Mouse (Mus musculus): ENCODE measurements around the gene Slc38a3. TPM values are rescaled to one million over a fixed set of nuclear protein-coding genes. Genes with fewer than 3 reads are reported as not detected.

The Slc38a3 gene
- polyA plus RNA-seq, 1 experiment from 2014 or later = 3.5 TPM

DNA sequence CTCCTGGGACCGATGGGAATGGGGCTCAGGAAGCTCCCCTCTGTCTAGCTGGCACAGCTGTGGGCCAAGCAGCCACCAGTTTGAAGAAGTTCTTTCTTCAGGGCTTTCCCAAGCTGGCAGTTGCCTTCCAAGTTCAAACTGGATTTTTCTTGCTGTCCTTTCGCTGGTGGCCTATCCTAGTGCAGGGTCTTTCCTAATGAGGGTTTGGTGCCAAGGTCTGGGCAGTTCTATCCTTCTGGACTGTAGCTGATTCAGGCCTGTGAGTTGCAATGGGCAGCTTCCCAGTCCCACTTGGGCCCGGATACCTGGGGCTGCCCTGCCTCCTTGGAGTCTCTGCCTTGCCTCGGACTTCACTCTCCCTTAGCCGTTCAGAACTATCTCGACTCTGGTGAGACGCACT, 19.1 kb downstream of the Slc38a3 start:
- Histone ChIP-seq H3K36me3 (no peaks in the 10 kb centered on the region), H3K27ac (peak overlapping the region; percentile 37; the same call in 1 of the 2 replicates), H3K4me2 (no peak overlapping the region), H3K27me3 (no peaks in the 10 kb centered on the region), H3K9ac (replicated peaks) (0 out of 2 replicates have a peak overlapping the region, but pooled peaks have one; percentile 37), H3K4me3 (replicated peaks) (no peak overlapping the region), H3K9me3 (no peaks in the 10 kb centered on the region), H3K4me1 (replicated peaks) (peaks cover 20% of the 10 kb centered on the region)
- WGBS = 71% methylated on average over 7 of the region's 7 CpGs
- no peak for ATAC-seq (ENCODE audit: insufficient number of reproducible peaks, insufficient read depth, low FRiP score, low TSS enrichment, low read depth)

DNA sequence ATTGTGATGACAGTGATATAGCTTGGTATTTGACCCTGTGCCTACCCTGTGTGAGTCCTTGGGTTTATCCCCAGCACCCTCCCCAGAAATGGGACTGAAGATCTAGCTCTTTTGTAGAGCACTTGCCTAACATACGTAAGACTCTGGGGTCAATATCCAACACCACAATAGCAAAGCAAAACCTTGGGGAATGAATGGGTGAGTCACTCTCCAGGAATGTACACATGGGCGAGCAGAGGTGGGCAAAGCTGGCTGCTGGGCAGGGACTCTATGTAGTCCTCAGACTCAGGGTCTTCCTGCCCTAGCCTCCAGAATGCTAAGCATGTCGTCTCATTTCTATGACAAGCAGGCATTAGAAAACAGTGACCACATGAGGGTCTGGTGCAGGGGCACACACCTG, 20.6 kb downstream of the Slc38a3 start:
- Histone ChIP-seq H3K9me3 (no peaks in the 10 kb centered on the region), H3K36me3 (no peaks in the 10 kb centered on the region), H3K27ac (no peak overlapping the region), H3K9ac (replicated peaks) (no peak overlapping the region), H3K4me1 (replicated peaks) (peaks cover 25% of the 10 kb centered on the region), H3K4me2 (no peak overlapping the region), H3K27me3 (no peaks in the 10 kb centered on the region), H3K4me3 (replicated peaks) (no peak overlapping the region)
- no peak for ATAC-seq (ENCODE audit: insufficient number of reproducible peaks, insufficient read depth, low FRiP score, low TSS enrichment, low read depth)
- 79% methylated on average over 3 of the region's 3 CpGs for WGBS

DNA sequence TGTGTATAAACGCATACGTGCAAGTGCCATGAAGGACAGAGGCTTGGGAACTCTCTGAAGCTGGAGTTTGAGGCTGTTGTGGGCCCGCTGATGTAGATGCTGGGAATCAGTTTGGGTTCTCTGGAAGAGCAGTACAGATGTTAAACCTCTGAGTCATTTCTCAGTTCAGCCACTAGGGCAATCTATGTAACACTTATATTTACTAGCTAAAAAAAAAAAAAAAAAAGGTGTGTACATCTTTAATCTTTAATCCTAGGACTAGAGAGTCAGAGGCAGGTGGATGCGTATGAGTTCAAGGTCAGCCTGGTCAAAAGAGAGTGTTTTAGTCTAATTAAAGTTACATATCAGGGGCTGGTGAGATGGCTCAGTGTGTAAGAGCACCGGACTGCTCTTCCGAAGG, 22.4 kb downstream of the Slc38a3 start:
- no peaks in the 10 kb centered on the region for H3K9me3 ChIP-seq
- H3K36me3 ChIP-seq = no peaks in the 10 kb centered on the region
- H3K4me2 ChIP-seq = no peak overlapping the region
- no peaks in the 10 kb centered on the region for H3K27me3 ChIP-seq
- 77% methylated on average over 6 of the region's 6 CpGs for WGBS
- H3K4me3 ChIP-seq (replicated peaks) = no peak overlapping the region
- peaks cover 25% of the 10 kb centered on the region for H3K4me1 ChIP-seq (replicated peaks)
- no peak overlapping the region for H3K9ac ChIP-seq (replicated peaks)
- H3K27ac ChIP-seq = no peak overlapping the region
- ATAC-seq (ENCODE audit: insufficient number of reproducible peaks, insufficient read depth, low FRiP score, low TSS enrichment, low read depth) = no peak

DNA sequence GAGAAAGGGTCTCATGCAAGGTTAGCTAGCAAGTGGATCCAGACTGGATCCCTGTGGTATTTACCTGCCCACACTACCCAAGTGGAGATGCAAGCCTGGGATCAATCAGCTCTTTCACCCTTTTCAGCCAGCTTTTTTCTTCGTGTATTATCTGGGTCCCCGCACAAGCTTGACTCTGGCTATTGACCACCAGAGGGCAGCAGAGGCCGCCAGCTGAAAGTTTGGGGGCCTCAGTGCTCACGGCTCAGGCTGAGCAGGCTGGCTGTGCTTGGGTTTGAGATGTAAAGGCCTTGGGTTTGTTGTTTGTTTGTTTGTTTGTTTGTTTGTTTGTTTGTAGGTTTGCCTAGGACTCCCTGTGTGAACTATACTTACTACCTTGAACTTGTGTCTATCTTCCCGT, 23.8 kb downstream of the Slc38a3 start:
- no peak overlapping the region for H3K27ac ChIP-seq
- no peaks in the 10 kb centered on the region for H3K36me3 ChIP-seq
- H3K9ac ChIP-seq (replicated peaks) = no peak overlapping the region
- peak; percentile 77 for ATAC-seq (ENCODE audit: insufficient number of reproducible peaks, insufficient read depth, low FRiP score, low TSS enrichment, low read depth)
- H3K4me3 ChIP-seq (replicated peaks) = no peak overlapping the region
- H3K9me3 ChIP-seq = no peaks in the 10 kb centered on the region
- peaks cover 20% of the 10 kb centered on the region for H3K4me1 ChIP-seq (replicated peaks)
- peak overlapping the region; percentile 61; the same call in 1 of the 2 replicates for H3K4me2 ChIP-seq
- H3K27me3 ChIP-seq = no peaks in the 10 kb centered on the region
- 9% methylated on average over 5 of the region's 5 CpGs for WGBS

DNA sequence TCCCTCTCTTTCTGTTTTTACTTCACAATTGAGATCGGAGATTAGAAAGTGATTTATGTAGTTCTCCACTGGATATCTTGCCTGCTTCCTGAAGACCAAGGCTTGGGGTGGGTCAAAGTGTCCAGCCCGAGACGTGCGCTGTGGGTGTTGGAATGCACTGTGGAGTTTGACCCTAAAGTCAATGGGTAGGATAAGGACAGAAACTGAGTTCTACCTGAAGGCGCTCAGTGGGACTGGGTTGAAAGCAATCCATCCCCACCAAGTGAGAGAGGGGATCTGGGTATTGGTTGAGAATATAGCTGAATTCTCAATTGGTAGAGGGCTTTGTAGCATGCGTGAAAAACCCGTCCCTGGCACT, 24.2 kb downstream of the Slc38a3 start:
- Histone ChIP-seq H3K4me3 (replicated peaks) (no peak overlapping the region), H3K4me2 (peak overlapping the region; percentile 61), H3K4me1 (replicated peaks) (peaks cover 18% of the 10 kb centered on the region), H3K27me3 (no peaks in the 10 kb centered on the region), H3K36me3 (no peaks in the 10 kb centered on the region), H3K27ac (no peak overlapping the region), H3K9ac (replicated peaks) (0 out of 2 replicates have a peak overlapping the region, but pooled peaks have one; percentile 50), H3K9me3 (no peaks in the 10 kb centered on the region)
- WGBS = 49% methylated on average over 7 of the region's 7 CpGs
- ATAC-seq (ENCODE audit: insufficient number of reproducible peaks, insufficient read depth, low FRiP score, low TSS enrichment, low read depth) = peak; percentile 28; the same call in 1 of the 2 replicates

DNA sequence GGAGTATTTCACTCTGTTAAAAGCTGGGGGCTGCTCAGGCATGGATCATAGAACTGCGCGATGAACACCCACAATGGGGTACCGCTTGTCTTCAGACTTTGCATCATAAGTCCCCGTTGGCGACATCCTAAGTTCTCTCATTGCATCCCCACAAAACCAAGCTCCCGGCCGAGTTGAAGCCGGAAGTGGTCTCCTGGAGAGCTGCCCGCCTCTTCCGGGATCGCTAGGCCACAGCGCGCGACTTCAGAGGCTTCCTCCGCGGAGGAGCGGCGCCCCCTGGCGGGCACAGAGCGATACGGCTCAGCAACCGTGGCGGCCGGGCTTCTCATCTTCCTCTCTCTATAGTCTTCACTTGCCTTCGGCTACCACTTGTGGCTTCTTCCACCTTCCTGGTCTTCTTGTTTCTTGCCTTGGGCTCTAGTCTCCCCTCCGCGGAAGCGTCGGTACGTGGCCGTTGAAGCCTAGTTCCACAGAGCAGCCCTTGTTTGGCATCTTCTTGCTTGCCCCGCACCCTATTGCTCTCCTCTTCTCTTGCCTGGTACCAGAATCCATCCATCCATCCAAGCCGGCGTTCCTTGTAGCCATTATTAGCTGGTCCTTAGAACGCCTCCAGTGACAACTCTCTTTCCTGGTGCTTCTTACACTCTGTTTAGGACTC, 24.7 kb downstream of the Slc38a3 start:
- Histone ChIP-seq H3K4me1 (replicated peaks) (peaks cover 18% of the 10 kb centered on the region), H3K4me2 (peak overlapping the region; percentile 61), H3K9me3 (no peaks in the 10 kb centered on the region), H3K9ac (replicated peaks) (peak overlapping the region; percentile 50; the same call in 1 of the 2 replicates), H3K36me3 (no peaks in the 10 kb centered on the region), H3K27me3 (no peaks in the 10 kb centered on the region), H3K27ac (peak overlapping the region; percentile 47), H3K4me3 (replicated peaks) (peak overlapping the region; percentile 37)
- 5% methylated on average over 35 of the region's 35 CpGs for WGBS
- ATAC-seq (ENCODE audit: insufficient number of reproducible peaks, insufficient read depth, low FRiP score, low TSS enrichment, low read depth) = peak; percentile 39; the same call in 1 of the 2 replicates

DNA sequence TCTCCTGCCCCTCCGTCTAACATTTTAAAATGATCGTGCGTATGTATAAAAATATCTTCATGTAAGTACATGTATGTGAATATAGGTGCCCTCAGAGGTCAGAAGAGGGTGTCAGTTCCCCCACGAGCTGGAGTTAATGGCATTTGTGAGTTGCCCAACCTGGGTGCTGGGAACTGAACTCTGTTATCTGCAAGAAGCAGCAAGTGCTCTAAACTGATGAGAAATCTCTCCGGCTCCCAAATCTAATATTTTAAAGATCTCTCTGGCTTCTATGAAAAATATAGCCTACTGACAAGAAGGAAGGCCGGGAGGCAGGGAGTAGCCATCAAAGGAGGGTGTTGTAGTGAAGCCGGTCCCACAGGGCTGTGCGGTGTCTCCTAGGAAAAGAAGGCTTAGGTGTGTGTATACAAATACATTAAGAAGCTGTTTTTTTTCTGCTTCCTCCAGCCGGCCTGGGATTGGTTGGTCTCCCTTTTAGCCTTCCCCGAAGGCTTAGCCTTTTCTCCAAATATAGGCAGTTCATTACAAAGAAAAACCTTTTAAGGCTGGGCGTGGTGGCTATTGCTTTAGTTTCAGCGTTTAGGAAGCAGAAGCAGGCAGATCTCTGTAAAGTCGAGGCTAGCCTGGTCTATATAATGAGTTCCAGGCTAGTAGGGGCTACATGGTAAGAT, 25.7 kb downstream of the Slc38a3 start:
- Histone ChIP-seq H3K9me3 (no peaks in the 10 kb centered on the region), H3K36me3 (no peaks in the 10 kb centered on the region), H3K4me2 (peak overlapping the region; percentile 61), H3K4me1 (replicated peaks) (peaks cover 18% of the 10 kb centered on the region), H3K9ac (replicated peaks) (no peak overlapping the region), H3K27ac (peak overlapping the region; percentile 47; the same call in 1 of the 2 replicates), H3K4me3 (replicated peaks) (no peak overlapping the region), H3K27me3 (no peaks in the 10 kb centered on the region)
- 91% methylated on average over 13 of the region's 13 CpGs for WGBS
- ATAC-seq (ENCODE audit: insufficient number of reproducible peaks, insufficient read depth, low FRiP score, low TSS enrichment, low read depth) = no peak

DNA sequence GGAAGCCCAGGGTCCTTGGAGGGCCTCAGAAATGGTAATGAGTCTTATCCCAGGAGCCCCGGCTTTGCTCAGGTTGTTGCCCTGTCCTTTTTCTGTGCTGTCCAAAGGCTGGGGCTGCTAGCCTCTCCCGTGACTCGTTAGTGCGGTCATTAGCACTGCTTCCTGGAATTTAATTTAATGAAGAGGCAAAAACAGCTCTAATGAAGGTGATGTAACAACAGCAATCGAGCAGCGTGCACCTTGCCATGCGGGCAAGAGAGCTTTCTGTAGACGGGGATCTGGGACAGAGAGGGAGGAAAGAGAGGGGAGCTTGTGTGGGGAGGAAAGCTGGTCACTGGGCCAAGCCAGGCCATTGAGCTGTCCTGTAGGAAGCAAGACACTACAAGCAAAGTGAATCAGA, 27.7 kb downstream of the Slc38a3 start:
- Histone ChIP-seq H3K36me3 (no peaks in the 10 kb centered on the region), H3K9me3 (no peaks in the 10 kb centered on the region), H3K4me1 (replicated peaks) (peaks cover 28% of the 10 kb centered on the region), H3K27ac (no peak overlapping the region), H3K9ac (replicated peaks) (peak overlapping the region; percentile 31), H3K4me2 (no peak overlapping the region), H3K27me3 (no peaks in the 10 kb centered on the region), H3K4me3 (replicated peaks) (no peak overlapping the region)
- ATAC-seq (ENCODE audit: insufficient number of reproducible peaks, insufficient read depth, low FRiP score, low TSS enrichment, low read depth) = no peak
- 21% methylated on average over 8 of the region's 8 CpGs for WGBS

DNA sequence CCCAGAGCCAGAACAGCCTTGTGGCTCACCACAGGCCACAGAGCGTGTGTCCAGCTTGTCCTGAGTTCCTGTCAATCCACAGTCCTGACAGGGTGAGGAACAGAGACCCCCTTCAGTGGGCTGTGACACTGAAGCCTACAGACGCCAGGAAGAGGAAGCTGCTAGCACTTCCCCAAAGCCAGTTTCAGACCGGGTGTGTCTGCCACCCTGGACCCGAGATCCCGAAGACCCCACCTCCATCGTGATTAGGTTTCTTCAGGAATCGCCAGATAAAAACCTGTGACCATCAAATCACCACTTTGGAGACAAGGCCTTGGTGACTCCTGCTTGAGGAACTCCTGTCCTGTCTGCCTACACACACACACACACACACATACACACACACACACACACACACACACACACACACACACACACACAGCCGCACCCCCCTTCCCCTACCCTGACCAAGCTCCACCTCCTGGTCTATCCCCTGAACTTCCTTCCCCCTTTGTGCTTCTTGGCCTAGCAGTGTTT, 29.0 kb downstream of the Slc38a3 start:
- no peak overlapping the region for H3K4me2 ChIP-seq
- no peak overlapping the region for H3K9ac ChIP-seq (replicated peaks)
- ATAC-seq (ENCODE audit: insufficient number of reproducible peaks, insufficient read depth, low FRiP score, low TSS enrichment, low read depth) = no peak
- 0 out of 2 replicates have a peak overlapping the region, but pooled peaks have one; percentile 7 for H3K27ac ChIP-seq
- H3K27me3 ChIP-seq = no peaks in the 10 kb centered on the region
- no peaks in the 10 kb centered on the region for H3K36me3 ChIP-seq
- H3K4me3 ChIP-seq (replicated peaks) = no peak overlapping the region
- peaks cover 36% of the 10 kb centered on the region for H3K4me1 ChIP-seq (replicated peaks)
- H3K9me3 ChIP-seq = no peaks in the 10 kb centered on the region
- WGBS = 46% methylated on average over 8 of the region's 8 CpGs

DNA sequence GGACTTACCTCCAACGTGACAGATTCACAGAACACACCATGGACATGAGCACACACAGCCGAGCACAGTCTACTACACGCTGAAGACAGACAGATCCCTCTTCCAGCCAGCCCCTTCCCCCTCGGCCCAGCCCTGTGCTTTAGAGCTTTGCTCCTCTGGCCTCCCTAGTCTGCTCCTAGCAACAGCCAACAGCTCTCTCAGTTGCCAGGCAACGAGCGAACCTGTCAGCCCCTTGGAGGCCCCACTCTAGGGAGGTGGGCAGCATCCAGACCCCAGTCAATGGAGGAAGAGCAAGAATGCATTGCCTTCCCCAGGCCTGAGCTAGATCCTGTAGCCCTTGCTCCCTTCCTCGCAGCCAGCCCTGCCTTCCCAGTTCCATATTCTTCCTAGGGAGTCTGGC, 32.3 kb downstream of the Slc38a3 start:
- H3K9me3 ChIP-seq = no peaks in the 10 kb centered on the region
- H3K27me3 ChIP-seq = no peaks in the 10 kb centered on the region
- H3K4me1 ChIP-seq (replicated peaks) = peaks cover 43% of the 10 kb centered on the region
- H3K36me3 ChIP-seq = peaks cover 6% of the 10 kb centered on the region; the same call in 1 of the 2 replicates
- H3K4me2 ChIP-seq = peak overlapping the region; percentile 23
- no peak overlapping the region for H3K4me3 ChIP-seq (replicated peaks)
- ATAC-seq (ENCODE audit: insufficient number of reproducible peaks, insufficient read depth, low FRiP score, low TSS enrichment, low read depth) = no peak
- H3K9ac ChIP-seq (replicated peaks) = no peak overlapping the region; the same call in 1 of the 2 replicates
- H3K27ac ChIP-seq = peak overlapping the region; percentile 42; the same call in 1 of the 2 replicates
- WGBS = 33% methylated on average over 7 of the region's 7 CpGs

DNA sequence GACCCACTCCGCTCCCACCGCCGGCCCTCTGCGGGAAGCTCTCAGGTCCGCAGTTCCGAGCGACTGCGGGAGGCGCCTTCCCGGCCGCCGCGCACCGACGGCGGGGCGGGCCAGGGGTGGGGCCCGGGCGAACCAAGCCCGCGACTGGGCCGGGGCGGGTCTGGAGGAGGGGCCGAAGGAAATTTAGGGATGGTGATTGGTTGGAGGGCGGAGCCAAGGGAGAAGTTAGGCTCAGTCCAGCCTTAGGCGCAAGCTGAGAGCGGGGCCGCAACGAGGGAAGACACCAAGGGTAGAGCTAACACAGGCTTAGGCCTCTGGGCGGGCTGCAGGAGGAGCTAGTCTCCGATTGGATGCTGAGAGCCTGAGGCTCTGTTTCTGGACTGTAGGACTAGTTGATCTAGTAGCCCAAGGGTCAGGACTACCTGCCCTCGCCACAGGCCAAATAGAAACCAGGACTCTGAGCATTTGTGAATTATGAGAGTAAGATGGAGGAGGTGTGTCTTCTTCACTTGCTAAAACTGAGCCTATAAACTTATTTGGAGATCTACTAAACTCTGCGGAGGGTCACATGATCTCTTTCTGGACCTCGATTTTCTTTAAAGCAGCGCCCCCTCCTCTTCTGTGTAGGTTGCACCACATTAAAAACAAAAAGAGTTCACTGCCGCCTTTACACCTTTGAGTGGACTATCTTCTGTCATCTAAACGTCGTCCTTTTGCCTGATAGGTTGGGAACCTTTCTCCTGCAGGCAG, 33.9 kb downstream of the Slc38a3 start, which contains the start of gene Gnai2:
Gnai2 (minus strand) TSS at position 89 of the 750 bp plus-strand sequence.
- peaks cover 50% of the 10 kb centered on the region for H3K4me1 ChIP-seq (replicated peaks)
- ATAC-seq (ENCODE audit: insufficient number of reproducible peaks, insufficient read depth, low FRiP score, low TSS enrichment, low read depth) = peak; percentile 96
- H3K27me3 ChIP-seq = no peaks in the 10 kb centered on the region
- peak within 1 kb of the TSS; percentile 78 for H3K4me3 ChIP-seq (replicated peaks)
- H3K4me2 ChIP-seq = peak within 1 kb of the TSS; percentile 100
- H3K9me3 ChIP-seq = no peaks in the 10 kb centered on the region
- peak within 1 kb of the TSS; percentile 94 for H3K27ac ChIP-seq
- H3K36me3 ChIP-seq = peaks cover 6% of the 10 kb centered on the region; the same call in 1 of the 2 replicates
- 4% methylated on average over 38 of the region's 38 CpGs for WGBS
- H3K9ac ChIP-seq (replicated peaks) = peak within 1 kb of the TSS; percentile 90

Measured in limb, embryonic 12.5 days (tissue).